Comparison of ENCODE assay signal across 8 mouse cellular contexts in the genomic region with DNA sequence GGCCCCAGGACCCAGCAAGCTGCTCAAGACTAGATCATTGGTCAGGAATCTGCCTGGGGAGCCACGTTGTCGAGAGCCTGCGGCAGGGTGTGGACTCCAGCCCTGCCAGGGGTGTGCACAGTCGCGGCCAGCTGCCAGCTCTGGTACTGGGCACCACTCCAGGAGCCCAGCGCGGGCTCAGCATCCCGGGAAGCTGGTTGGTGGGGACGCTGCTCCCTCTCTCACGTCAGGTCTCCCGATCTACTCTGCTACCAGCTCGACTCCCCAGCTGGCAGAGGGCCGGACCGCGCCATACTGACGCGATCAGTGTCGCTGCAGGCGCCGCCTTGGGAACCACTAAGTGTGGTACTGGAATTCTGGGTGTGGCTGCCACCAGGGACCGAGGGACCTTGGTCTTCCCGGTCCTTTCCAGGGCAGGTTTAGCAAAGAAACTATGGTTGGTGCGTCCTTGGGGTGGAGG. TPM values are rescaled to one million over a fixed set of nuclear protein-coding genes. Genes with fewer than 3 reads are reported as not detected.
DNase-seq lines count a peak whose midpoint lies in the region; ATAC-seq and TF ChIP-seq lines count a peak whose summit lies in the region.

No protein-coding gene starts in this region.

- H3K9ac ChIP-seq in hindbrain, embryonic 11.5 days (ENCODE audit: low read depth, low read length): 0 out of 2 replicates have a peak overlapping the region, but pooled peaks have one; percentile 27
- H3K9ac ChIP-seq in lung, embryonic 15.5 days: peak overlapping the region; percentile 2; the same call in 1 of the 2 replicates

- no peaks in the 10 kb centered on the region for H3K27me3 ChIP-seq in cerebellum, adult 2 months (ENCODE audit: control insufficient read depth, insufficient read depth, low read length)
- no peaks in the 10 kb centered on the region for H3K27me3 ChIP-seq in hindbrain, embryonic 11.5 days (ENCODE audit: control insufficient read depth, insufficient read depth, low read length)
- no peaks in the 10 kb centered on the region for H3K27me3 ChIP-seq in lung, embryonic 15.5 days

- peak; percentile 96 for DNase-seq in 3T3-L1 (ENCODE audit: low read depth, low spot score)
- DNase-seq in cerebellum, adult 2 months: peak; percentile 67 to 72
- peak; percentile 78 to 84 for DNase-seq in frontal cortex, postnatal 14 days (ENCODE audit: low spot score in 2 of 2)
- DNase-seq in hindbrain, embryonic 11.5 days (ENCODE audit: low spot score): no peak
- peak; percentile 88 for DNase-seq in layer of hippocampus, adult 9-11 months
- DNase-seq in retina, embryonic 14.5 days (ENCODE audit: low spot score): peak; percentile 47
- no peak for DNase-seq in spleen, postnatal 10 days (ENCODE audit: low spot score in 2 of 2)

- no peak for TF ChIP-seq POLR2A in cerebellum, adult 2 months (IDR thresholded peaks at IDR 0.05; ENCODE audit: borderline replicate concordance, insufficient read depth, low read length)

- TF ChIP-seq CTCF in cerebellum, adult 2 months (IDR thresholded peaks at IDR 0.05; ENCODE audit: borderline replicate concordance, insufficient read depth, low read depth, low read length): no peak

- H3K27ac ChIP-seq in cerebellum, adult 2 months (ENCODE audit: insufficient read depth, low read length): no peak overlapping the region
- H3K27ac ChIP-seq in hindbrain, embryonic 11.5 days (ENCODE audit: low read depth, low read length): no peak overlapping the region
- H3K27ac ChIP-seq in lung, embryonic 15.5 days: peak overlapping the region; percentile 87

- H3K36me3 ChIP-seq in hindbrain, embryonic 11.5 days (ENCODE audit: control insufficient read depth, insufficient read depth, low read length): no peaks in the 10 kb centered on the region
- no peaks in the 10 kb centered on the region for H3K36me3 ChIP-seq in lung, embryonic 15.5 days

- WGBS in cerebellum, adult 2 months: 1% methylated on average over 23 of the region's 23 CpGs
- 6% methylated on average over 23 of the region's 23 CpGs for WGBS in hindbrain, embryonic 11.5 days
- 3% methylated on average over 23 of the region's 23 CpGs for WGBS in lung, embryonic 15.5 days

- peak overlapping the region; percentile 39 for H3K4me2 ChIP-seq in hindbrain, embryonic 11.5 days (replicated peaks; ENCODE audit: low read depth, low read length)
- H3K4me2 ChIP-seq in lung, embryonic 15.5 days: peak overlapping the region; percentile 56

- peak overlapping the region; percentile 57 for H3K4me3 ChIP-seq in cerebellum, adult 2 months (replicated peaks; ENCODE audit: insufficient read depth, low read depth, low read length)
- H3K4me3 ChIP-seq in hindbrain, embryonic 11.5 days (ENCODE audit: low read depth, low read length): peak overlapping the region; percentile 10; the same call in 1 of the 2 replicates
- H3K4me3 ChIP-seq in lung, embryonic 15.5 days: peak overlapping the region; percentile 26

- peaks cover 3% of the 10 kb centered on the region; the same call in 1 of the 2 replicates for H3K4me1 ChIP-seq in cerebellum, adult 2 months (ENCODE audit: control insufficient read depth, insufficient read depth, low read length)
- no peaks in the 10 kb centered on the region for H3K4me1 ChIP-seq in hindbrain, embryonic 11.5 days (replicated peaks; ENCODE audit: control insufficient read depth, insufficient read depth, low read length)
- H3K4me1 ChIP-seq in lung, embryonic 15.5 days: peaks cover 39% of the 10 kb centered on the region

- H3K9me3 ChIP-seq in hindbrain, embryonic 11.5 days (ENCODE audit: control insufficient read depth, low read length): no peaks in the 10 kb centered on the region
- no peaks in the 10 kb centered on the region for H3K9me3 ChIP-seq in lung, embryonic 15.5 days

- ATAC-seq in hindbrain, embryonic 11.5 days (ENCODE audit: low FRiP score): no peak
- ATAC-seq in lung, embryonic 15.5 days (ENCODE audit: borderline replicate concordance, extremely low read depth, low FRiP score, low TSS enrichment): peak; percentile 81

RNA-seq across cellular contexts. Expression of gene Gramd2, which starts 11.7 kb away (rescaled TPM):
- polyA plus RNA-seq in cerebellum, adult 2 months (2012; rRNA removed): 2.6 and 3.0 TPM in 2 replicates
- polyA plus RNA-seq in hindbrain, embryonic 11.5 days (2014; fragmentation: Nextera tagmentation; extraction: Ambion mirVana): 0.07 and 0.43 TPM in 2 replicates
- polyA plus RNA-seq in lung, embryonic 15.5 days (2015; fragmentation: Nextera tagmentation; extraction: Ambion mirVana): 5.4 and 6.2 TPM in 2 replicates

RNA-seq across cellular contexts. Expression of gene Pkm, which starts 35.5 kb away (rescaled TPM):
- polyA plus RNA-seq in cerebellum, adult 2 months (2012; rRNA removed): 2,306 and 2,370 TPM in 2 replicates
- 1,589 and 1,915 TPM in 2 replicates for polyA plus RNA-seq in hindbrain, embryonic 11.5 days (2014; fragmentation: Nextera tagmentation; extraction: Ambion mirVana)
- polyA plus RNA-seq in lung, embryonic 15.5 days (2015; fragmentation: Nextera tagmentation; extraction: Ambion mirVana): 1,403 and 1,442 TPM in 2 replicates

RNA-seq across cellular contexts. Expression of gene Senp8, which starts 58.8 kb away (rescaled TPM):
- polyA plus RNA-seq in cerebellum, adult 2 months (2012; rRNA removed): 6.1 TPM in 2 replicates
- 22.8 and 24.1 TPM in 2 replicates for polyA plus RNA-seq in hindbrain, embryonic 11.5 days (2014; fragmentation: Nextera tagmentation; extraction: Ambion mirVana)
- 10.0 and 10.1 TPM in 2 replicates for polyA plus RNA-seq in lung, embryonic 15.5 days (2015; fragmentation: Nextera tagmentation; extraction: Ambion mirVana)

RNA-seq across cellular contexts. Expression of gene Myo9a, which starts 59.0 kb away (rescaled TPM):
- 21.0 and 21.2 TPM in 2 replicates for polyA plus RNA-seq in cerebellum, adult 2 months (2012; rRNA removed)
- 22.2 and 25.3 TPM in 2 replicates for polyA plus RNA-seq in hindbrain, embryonic 11.5 days (2014; fragmentation: Nextera tagmentation; extraction: Ambion mirVana)
- polyA plus RNA-seq in lung, embryonic 15.5 days (2015; fragmentation: Nextera tagmentation; extraction: Ambion mirVana): 13.2 and 13.3 TPM in 2 replicates

Comparison
In these comparisons a context has a peak if more than half of its experiments do, and no peak if none do; other contexts are left out.
1. DNase-seq: peak in 3T3-L1 (single experiment), cerebellum, adult 2 months (2 of 2), frontal cortex, postnatal 14 days (2 of 2), layer of hippocampus, adult 9-11 months (single experiment) and retina, embryonic 14.5 days (single experiment); none in hindbrain, embryonic 11.5 days (single experiment) and spleen, postnatal 10 days (0 of 2).
2. Peak in every context shown above with its lines, with median percentiles within 50 percentile points of each other: H3K4me3 ChIP-seq.